Mouse (Mus musculus) neural tube, embryonic 14.5 days (tissue): ENCODE measurements around the gene Pld6. TPM values are rescaled to one million over a fixed set of nuclear protein-coding genes. Genes with fewer than 3 reads are reported as not detected.

Experiments
- polyA plus RNA-seq: library from polyadenylated mRNA; unstranded; fragments of >200 nt; fragmentation: Nextera tagmentation; extraction: Ambion mirVana; gene quantifications from 2 replicates; pipeline ENCODE4 v1.2.1, GENCODE M21; 2014

The Pld6 gene
- polyA plus RNA-seq, 1 experiment from 2014 or later = 3.6 TPM

Other genes with a start within 250 kb of the Pld6 start
- 0.12 and 0.17 TPM in 2 replicates for gene Nlrp3, start 246.1 kb downstream of the Pld6 start, polyA plus RNA-seq
- gene Olfr222, start 211.4 kb downstream of the Pld6 start, polyA plus RNA-seq = 0.12 TPM in 1 of 2 replicates, not detected in the other
- not detected in 2 replicates for gene Olfr223, start 194.4 kb downstream of the Pld6 start, polyA plus RNA-seq
- 54.6 and 61.9 TPM in 2 replicates for gene Mprip, start 126.3 kb downstream of the Pld6 start, polyA plus RNA-seq
- 39.3 and 41.6 TPM in 2 replicates for gene Flcn, start 22.4 kb upstream of the Pld6 start, polyA plus RNA-seq
- 69.6 and 80.7 TPM in 2 replicates for gene Nt5m, start 51.8 kb upstream of the Pld6 start, polyA plus RNA-seq
- gene Cops3, start 52.2 kb upstream of the Pld6 start, polyA plus RNA-seq = 211 and 212 TPM in 2 replicates
- 36.7 and 39.4 TPM in 2 replicates for gene Med9, start 160.6 kb upstream of the Pld6 start, polyA plus RNA-seq
- gene Rasd1, start 177.3 kb upstream of the Pld6 start, polyA plus RNA-seq = 0.66 and 1.4 TPM in 2 replicates